Mouse (Mus musculus) megakaryocyte progenitor cell, adult 5-6 weeks (primary cell): ENCODE measurements around the gene Atg10. TPM values are rescaled to one million over a fixed set of nuclear protein-coding genes. Genes with fewer than 3 reads are reported as not detected.
"Not testable (repeated sequence)": the region's sequence is repeated elsewhere in the genome, so short reads cannot be mapped to it uniquely, and the experiment has no call there.

Experiments used
- ATAC-seq: replicated peaks from 2 replicates; pipeline ENCODE4 v1.8.0; 2016; ENCODE audit warnings: mild to moderate bottlenecking, moderate TSS enrichment, inconsistent platforms; ENCODE audit not compliant: poor library complexity
- total RNA-seq, 2 experiments: library from RNA; stranded (forward) in 1 of 2; stranded (reverse) in 1 of 2; fragments of 157-497, 149-512 nt in 1 of 2; fragments of 200-1000 nt in 1 of 2; gene quantifications; 2 replicates each; pipeline versions ENCODE4 v1.2.3 to v1.2.4; 2015 to 2017

Gene Atg10
- total RNA-seq (2015) (18.3 and 19.6 TPM in 2 replicates), total RNA-seq (2017) (13.3 and 14.4 TPM in 2 replicates)

DNA sequence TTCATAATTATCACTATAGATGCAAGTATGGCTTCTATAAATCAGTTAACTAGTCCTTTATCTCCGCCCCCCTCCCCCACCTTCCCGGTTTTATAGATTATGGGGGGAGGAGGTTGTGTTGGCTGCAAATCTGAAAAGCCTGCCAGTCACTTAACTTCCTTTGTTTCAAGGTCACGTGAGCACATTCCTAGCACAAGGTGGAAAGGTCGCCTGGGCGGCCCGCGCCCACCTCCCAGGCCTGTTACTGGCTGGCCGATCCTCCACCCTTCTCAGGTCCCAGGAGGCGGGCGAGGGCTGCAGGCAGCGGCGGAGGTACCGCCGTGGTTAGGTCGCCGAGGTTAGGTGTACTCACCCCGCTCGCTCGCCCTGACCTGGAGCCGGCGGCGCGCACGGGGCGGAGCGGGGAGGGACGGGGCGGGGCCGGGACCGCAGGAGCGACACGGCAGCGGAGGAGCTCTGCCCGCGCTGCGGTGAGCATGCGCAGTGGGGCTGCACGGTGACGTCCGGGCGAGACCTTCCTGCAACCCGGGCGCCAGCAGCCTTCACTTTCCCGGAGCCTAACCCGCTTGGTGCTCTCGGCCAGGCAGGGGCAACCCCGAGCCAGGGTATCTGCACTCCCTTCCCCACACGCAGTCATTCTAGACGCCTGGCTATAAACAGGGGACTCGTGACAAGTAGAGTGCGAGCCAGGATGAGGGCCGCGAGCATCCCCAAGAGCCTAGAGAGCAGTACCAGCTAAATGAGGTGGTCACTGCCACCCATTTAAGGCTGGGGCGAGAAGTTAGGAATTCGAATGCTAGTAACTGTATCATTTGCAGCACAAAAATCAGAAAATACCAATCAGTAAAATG is at the start of gene Atg10:
Gene Atg10 (minus strand): TSS at position 382 of the 851 bp plus-strand sequence.
- peak; percentile 85 for ATAC-seq

DNA sequence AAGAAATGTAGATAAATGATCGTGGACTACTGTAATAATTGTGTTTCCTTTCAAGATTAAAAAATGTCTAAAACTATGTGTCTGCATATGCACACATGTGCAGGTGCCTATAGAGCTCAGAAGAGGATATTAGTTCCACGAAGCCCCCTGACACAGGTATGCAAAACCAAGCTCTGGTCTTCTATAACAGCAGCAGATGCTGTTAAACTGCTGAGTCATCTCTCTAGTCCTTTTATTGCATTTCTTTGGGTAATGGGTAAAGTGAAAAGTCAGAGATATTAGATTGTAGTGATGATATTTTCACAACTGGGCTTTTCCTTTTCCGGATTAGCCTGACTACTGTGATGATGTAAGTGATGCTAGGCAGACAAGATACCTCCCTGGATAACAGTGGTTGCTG is 28.6 kb upstream of the Atg10 start:
- no peak for ATAC-seq

DNA sequence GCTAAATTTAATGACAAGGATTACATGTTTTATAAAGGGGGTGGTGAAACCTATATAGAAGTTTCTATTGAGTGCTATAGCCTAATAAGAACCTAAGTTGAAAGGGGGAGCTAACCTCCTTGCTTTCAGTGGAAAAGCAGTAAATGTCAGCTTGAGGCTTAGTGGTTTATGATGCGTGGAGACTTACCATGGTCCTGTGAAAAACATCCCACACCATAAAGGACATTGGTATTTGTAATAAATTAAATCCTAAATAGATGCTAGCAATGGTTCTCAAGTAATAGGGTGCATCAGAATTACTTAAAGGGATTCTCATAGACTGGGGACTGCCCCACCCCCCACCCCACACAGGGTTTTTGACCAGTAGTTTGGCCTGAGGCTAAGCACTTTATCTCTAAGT is 27.9 kb upstream of the Atg10 start:
- no peak for ATAC-seq

DNA sequence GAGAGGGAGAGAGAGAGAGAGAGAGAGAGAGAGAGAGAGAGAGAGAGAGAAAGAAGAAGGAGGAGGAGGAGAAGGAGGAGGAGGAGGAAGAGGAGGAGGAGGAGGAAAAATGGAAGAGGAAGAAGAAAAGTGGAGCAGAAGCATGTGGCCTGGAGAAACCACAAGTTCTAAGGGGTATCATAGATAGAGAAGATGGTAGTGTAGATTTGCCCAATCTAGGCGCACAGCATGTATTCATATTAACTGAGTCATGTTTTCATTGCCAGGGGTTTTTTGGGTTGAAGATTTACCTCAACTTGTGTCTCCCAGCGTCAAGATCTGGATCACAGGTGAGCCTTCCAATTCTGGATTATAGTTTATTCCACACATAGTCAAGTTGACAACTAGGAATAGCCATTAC is 26.3 kb upstream of the Atg10 start:
- ATAC-seq = not testable (repeated sequence)

DNA sequence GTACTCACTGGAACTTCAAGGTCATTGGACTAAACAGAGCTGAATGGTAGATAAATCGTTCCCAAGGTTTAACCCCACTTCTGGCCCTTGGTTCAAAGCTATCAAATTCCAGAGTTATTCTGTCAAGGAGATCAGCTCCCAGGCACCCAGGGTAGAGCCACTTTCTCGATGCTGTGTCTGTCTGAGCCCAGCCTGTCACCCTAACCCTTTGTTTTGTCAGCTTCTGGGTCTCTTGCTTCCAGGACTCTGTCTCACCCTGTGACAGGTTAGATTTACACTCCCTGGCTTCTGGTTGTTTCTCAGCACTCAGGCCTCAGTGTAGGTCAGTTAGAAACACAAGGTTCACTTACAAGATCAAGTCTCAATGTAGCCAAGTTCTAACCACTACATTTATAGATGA is 22.7 kb upstream of the Atg10 start:
- no peak for ATAC-seq

DNA sequence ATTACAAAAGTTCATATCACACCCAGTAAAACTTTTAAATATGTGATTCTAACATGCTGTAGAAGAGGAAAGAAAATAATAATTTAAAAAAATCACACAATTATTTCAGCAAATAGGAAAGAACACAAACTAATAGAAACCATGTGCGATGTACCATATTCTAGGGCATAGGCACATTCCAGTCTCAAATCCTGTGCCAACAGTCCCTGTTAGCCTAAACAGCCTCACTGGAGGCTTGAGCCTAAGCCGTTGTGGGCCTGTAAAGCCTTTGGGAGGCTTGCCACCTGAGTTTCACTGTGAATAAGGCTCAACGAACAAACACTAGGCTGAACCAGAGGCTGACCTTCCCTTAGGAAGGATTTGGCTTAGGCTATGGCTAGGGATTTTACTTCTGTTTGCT is 14.2 kb upstream of the Atg10 start:
- ATAC-seq = no peak

DNA sequence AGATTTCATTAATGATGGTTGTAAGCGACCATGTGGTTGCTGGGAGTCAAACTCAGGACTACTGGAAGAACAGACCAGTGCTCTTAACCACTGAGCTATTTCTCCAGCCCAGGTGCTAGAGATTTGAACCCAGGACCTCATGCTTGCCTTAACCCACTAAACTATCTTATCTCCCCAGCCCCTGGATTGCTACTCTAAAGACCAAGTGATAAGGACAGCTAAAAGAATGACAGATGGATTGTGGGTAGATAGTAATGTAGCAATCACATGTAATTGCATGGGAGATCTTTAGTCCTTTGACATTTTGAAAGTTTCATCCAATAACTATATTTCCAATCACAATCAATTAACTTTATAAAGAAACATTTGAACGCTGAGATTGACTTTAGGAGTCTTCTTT is 13.1 kb upstream of the Atg10 start:
- ATAC-seq = no peak

DNA sequence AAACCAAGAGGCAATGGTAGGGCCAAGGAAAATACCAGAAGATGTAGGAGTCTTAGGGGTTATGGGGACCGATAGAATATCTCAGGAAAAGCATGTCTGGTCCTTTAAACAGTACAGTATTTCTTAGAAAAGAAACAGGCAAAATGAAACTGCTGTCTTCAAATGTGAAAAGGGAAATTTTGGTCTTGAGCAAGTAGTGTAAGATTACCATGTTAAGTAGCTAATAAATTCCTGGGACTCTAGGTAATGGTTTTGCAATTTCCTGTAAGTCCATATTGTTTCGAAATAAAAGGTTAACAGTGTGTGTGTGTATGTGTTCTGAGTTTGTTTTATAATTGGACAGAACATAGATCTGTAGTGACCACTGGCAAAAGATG is 658 bp upstream of the Atg10 start:
- peak; percentile 39 for ATAC-seq

DNA sequence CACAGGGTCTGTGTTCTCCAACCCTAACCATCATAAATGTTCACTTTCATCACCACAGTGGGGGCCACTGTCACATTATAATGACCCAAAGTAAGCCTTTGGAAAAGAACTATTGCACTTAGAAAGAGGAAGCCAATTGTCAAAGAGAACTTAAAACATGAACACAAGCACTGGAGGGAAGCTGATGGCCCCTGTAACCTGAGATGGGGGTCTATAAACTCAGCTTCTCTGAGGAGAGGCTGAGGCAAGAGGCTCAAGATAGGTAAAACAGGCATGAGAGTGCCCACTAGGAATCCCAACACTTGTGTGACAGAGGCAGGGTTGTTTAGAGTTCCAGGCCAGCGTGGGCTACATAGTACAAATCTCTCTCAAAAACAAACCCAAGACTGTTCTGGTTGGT is 705 bp downstream of the Atg10 start:
- no peak for ATAC-seq

DNA sequence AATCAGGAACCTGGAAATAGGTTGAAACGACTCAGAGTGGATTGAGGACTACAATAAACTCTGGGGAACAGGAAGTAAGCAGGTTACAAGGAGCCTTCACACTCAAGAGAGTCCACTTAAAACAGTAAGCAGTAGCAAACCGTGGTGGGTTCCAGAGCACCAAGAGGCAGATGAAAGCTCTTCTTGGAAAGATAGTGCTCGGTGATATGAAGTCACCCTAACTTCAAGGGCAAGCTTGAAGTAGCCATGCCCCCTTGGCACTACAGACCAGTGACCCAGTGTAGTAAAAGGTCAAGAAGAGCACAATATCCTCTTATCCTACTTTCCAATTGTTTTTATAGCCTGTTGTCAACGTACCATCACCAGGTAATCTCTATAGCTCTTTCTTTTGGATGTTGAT is 2.1 kb downstream of the Atg10 start:
- ATAC-seq = no peak

DNA sequence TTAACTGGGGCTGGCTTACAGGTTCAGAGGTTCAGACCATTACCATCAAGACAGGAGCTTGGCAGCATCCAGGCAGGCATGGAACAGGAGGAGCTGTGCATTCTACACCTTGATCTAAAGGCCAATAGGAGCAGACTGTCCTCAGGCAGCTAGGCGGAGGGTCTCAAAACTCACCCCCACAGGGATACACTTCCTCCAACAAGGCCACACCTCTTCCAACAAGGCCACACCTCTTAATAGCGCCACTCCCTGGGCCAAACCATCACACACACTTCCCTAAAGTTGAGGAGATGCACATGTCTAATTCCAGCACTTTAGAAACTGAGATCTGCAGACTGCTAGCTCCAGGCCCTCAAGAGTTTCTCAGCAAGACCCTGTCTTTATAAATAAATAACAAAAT is 6.1 kb downstream of the Atg10 start:
- ATAC-seq = peak; percentile 30; the same call in 1 of the 2 replicates

DNA sequence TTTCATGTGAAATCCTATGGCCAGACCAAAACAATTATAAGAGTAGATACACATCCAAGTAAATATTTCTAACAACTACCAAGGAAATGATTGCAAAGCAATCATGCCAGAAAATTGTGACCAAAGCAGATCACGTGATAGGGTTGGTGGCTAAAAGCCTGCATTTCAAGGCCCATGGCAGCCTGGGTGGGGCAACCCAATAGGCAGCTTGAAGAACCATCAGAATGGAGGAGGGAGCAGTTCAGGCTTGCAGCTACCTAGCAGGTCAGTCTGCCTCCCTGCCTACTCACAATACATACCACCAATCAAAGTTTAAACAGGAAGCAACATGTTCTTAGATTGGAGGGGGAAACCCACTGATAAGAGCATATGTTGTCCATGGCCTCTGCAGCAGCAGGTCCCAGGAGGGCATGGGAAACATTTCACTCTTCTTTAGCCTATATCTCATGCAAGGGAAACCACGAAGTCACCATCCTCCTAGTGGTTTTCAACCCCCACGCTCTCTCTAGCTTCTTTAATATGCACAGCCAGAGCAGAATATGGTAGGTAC is 7.0 kb downstream of the Atg10 start:
- peak; percentile 69 for ATAC-seq

DNA sequence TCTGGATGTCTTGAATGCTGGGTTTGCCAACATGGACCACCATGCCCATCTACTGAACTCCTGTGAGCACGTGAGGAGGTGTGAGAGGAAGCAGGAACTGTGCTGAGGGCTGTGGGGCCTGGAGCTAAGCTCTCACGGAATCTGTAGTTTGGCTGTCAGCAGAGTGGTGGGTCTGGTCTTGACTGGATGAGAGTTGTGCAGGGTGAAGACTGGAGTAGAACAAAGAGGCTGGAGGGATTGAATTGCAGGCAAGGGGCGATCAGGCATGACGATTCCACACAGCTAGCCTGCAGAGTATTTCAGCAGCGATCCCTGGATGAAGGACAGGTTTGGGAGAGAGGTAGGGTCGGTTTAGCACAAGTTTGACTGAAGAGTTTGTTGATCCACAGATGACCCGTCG is 10.8 kb downstream of the Atg10 start:
- ATAC-seq = no peak

DNA sequence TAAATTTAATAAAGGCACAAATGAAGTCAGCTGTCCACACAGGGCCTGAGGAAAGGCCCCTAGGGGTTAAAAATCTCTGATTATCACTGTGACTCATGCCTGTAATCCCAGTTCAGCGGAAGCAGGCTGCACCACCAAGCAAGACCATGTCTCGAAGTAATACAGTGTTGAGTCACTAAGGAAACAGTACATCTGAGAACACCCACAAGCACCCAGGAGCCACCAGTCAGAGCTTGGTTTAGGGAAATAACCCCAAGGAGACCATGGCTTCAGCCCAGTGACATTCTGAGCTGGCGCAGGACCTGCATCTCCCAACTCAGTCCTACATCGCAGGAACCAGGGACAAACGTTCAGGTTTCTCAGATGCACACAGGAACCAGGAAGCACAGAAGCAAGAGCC is 17.5 kb downstream of the Atg10 start:
- ATAC-seq = 0 out of 2 replicates have a peak, but pooled peaks have one; percentile 9

DNA sequence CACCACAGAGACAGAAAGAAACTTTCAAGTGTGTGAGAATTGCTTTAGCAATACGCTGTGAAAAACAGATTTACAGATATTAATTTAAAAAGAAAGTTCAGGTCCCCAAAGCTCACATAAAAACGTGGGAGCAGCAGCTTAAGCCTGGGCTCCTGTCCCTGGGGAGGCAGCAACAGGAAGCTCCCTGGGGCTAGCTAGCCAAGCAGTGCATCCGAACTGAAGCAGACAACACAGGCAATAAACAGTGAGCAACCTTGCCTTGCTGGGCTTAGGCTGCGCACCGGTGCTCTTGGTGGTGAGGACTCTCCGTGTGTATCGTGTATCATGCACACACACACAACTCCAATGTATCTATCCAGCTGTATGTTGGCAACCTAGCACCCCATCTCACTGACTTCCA is 21.2 kb downstream of the Atg10 start:
- ATAC-seq = no peak

DNA sequence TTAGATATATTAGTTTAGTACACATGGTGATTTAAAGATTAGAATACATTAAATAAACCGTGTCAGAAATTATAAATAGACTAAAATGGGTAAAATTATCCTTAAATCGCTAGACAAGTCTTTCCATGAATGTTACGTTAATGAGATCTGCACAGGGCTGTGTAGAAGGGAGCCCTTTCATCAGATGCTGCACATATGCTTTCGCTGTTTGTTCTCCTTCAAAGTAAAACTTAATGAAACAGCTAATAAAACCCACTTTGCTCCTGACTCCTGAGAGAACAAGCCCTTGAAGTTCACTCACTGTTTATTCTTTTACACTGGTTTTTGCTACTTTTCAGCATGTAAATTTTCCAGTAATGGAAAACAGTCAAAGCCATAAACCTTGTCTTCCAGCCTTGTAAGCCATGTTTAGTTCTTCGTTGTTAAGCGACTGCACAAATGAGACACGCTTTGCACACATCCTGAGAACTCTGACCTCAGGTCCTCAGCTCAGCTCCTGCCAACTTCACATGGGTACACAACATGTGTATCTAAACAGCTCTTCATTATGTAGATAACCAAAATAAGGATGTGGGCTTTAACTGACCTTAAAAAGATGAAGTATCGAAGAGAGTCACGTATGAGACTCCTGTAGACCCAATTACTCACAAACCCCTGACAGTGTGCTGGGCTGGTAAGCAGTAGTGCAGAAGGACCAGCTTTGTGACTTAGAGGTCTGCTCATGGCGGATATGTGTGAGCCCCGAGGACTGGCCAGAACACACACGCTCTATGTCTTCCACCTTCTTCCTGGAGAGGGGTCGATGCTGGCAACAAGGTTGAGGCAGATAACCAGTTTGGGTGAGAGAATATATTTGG is 36.2 kb downstream of the Atg10 start:
- ATAC-seq = no peak

DNA sequence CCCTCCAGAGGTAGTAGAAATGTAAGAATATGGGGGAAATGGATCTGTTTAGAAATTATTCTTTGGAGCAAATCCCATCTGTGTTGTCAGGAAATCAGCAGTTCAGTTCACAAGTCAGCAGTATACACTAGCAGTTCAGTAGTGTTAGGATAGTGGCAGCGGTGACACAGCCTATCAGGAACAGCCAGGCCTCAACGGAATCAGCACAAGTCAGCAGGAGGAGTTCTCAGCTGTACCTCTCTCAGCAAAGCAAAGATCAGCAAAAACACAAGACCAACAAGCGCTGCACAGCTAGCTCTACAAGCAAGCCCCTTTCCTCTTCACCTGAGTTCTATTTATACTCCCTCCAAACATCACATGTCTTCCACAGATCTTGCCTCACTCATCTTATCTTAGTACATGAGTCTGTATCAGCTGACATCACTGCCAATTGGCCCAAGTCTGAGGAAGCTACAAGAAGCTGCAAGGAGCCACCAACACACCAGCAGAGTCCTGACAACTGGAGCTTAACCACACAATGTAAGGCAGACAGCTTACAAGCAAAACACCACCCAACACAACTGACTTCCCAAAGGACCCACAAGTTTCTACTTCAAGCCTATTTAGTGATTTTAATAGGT is 38.4 kb downstream of the Atg10 start:
- ATAC-seq = peak; percentile 80

DNA sequence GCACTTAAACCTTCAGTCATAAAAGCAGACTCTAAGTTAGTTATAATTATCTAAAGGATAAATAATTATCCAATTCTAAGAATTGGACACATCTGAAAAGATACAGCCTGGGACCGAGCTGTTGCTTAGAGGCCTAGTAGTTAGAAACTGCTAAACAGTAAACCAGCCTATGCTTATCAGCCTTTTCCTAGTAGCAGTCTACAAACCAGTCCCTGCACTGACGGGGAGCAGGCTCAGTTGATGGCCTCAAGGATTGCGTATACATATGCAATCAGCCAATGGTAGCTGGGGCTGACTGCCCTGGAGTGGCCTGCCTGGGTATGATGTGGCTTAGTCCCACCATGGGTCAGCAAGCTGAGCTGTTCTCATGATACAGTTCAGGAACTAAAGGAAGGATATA is 39.5 kb downstream of the Atg10 start:
- peak; percentile 45 for ATAC-seq

DNA sequence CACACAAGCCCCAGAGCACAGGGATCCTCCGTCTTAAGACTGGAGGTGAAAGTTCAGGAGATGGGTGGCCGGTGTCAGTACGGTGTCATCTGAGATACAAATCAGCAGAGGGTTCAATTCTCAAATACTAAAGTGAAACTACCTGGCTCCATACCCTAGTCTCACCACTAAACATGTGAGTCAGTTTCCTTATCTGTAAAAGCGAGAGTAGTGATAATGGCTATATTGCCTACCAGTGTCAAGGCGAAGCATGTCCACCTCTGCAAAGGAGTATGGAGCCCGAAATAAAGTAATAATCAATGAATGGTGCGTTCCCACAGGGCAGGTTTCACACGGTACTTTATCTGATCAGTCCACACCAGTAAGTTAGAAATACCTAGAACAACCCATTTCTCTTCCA is 43.4 kb downstream of the Atg10 start:
- ATAC-seq = 0 out of 2 replicates have a peak, but pooled peaks have one; percentile 23

DNA sequence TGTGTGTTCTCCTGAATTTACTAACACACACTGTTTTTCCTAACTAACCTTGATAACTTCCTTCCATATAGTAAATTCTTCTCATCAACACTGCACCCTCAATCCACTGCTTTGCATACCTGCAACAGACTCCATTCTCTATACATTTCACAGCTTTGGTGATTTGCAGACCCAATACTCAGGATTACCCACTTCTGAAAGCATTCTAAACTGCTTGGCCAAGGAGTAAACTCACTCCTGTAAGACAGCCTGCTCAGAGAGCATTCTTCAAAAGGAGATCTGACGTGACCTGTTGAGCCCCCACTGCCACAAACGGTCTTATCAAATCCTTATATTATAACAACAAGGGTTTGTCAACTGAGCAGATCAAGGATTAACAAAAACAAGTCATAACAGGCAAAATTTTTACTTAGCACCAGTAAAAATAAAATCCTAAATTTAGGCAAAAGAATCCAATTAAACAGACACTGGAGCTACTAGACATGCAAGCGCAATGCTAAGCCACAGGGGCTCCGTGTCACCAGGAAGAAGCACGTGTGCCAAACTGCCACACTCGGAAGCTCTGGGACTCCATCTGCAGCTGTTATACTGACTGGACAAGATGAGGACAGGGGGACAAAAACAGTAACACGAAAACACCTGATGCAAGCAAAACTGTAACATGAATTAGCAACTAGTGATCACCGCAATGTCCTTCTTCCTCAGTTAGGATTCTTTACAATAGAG is 44.4 kb downstream of the Atg10 start:
- ATAC-seq = no peak
